Mouse (Mus musculus) intestine, postnatal 0 days (tissue): ENCODE measurements around the gene Lct. TPM values are rescaled to one million over a fixed set of nuclear protein-coding genes. Genes with fewer than 3 reads are reported as not detected.
"Not testable (repeated sequence)": the region's sequence is repeated elsewhere in the genome, so short reads cannot be mapped to it uniquely, and the experiment has no call there.

Experiments
- ATAC-seq: fragments of 200-750 bp; cut with Nextera tagmentation; 2 replicates; pipeline ENCODE4 v1.8.0; 2017; ENCODE audit warnings: mild to moderate bottlenecking, moderate TSS enrichment, moderate library complexity
- H3K27ac ChIP-seq: fragments of 300-500 bp; sonication (generic); 2 replicates; pipeline ENCODE4 v1.5.1; 2014; ENCODE audit warnings: mild to moderate bottlenecking, low read depth, low read length, moderate library complexity
- H3K27me3 ChIP-seq: fragments of 300-500 bp; sonication (generic); replicated peaks from 2 replicates; pipeline ENCODE4 v1.6.1; 2014; ENCODE audit warnings: low read length, mixed read lengths; ENCODE audit not compliant: control insufficient read depth, insufficient read depth
- H3K36me3 ChIP-seq: fragments of 300-500 bp; sonication (generic); 2 replicates; pipeline ENCODE4 v1.6.1; 2014; ENCODE audit warnings: mild to moderate bottlenecking, moderate library complexity; ENCODE audit not compliant: control insufficient read depth, insufficient read depth
- H3K4me1 ChIP-seq: fragments of 300-500 bp; sonication (generic); replicated peaks from 2 replicates; pipeline ENCODE4 v1.6.1; 2014; ENCODE audit warnings: antibody characterized with exemption, low read length, mixed read lengths; ENCODE audit not compliant: control insufficient read depth, insufficient read depth
- H3K4me2 ChIP-seq: fragments of 300-500 bp; sonication (generic); replicated peaks from 2 replicates; pipeline ENCODE4 v1.6.1; 2014; ENCODE audit warnings: low read depth, mild to moderate bottlenecking, moderate library complexity
- H3K4me3 ChIP-seq: fragments of 300-500 bp; sonication (generic); 2 replicates; pipeline ENCODE4 v1.5.1; 2014; ENCODE audit warnings: low read depth, low read length
- H3K9ac ChIP-seq: fragments of 300-500 bp; sonication (generic); 2 replicates; pipeline ENCODE4 v1.6.1; 2014; ENCODE audit warnings: mild to moderate bottlenecking, low read depth, low read length
- H3K9me3 ChIP-seq: fragments of 300-500 bp; sonication (generic); 2 replicates; pipeline ENCODE4 v1.6.1; 2016; ENCODE audit warnings: mixed run types; ENCODE audit not compliant: control insufficient read depth
- CTCF ChIP-seq: sonication (generic); IDR thresholded peaks from 2 replicates; pipeline ENCODE4 v1.5.1; 2016; ENCODE audit warnings: low read depth, mild to moderate bottlenecking, control low read depth, antibody characterized with exemption, moderate library complexity
- WGBS: fragments of 180-500 bp; shearing (Covaris S2); extraction: QIAGEN DNeasy Blood & Tissue Kit; methylation state at CpG from one replicate; pipeline ENCODE4 v1.1.7; 2014; 5-methylcytosine and 5-hydroxymethylcytosine counted together
- polyA plus RNA-seq: library from polyadenylated mRNA; unstranded; fragments of >200 nt; fragmentation: Nextera tagmentation; extraction: Ambion mirVana; gene quantifications from 2 replicates; pipeline ENCODE4 v1.2.1, GENCODE M21; 2015

The Lct gene
- polyA plus RNA-seq, 1 experiment from 2014 or later = 119 TPM

- H3K4me3 ChIP-seq = no peak overlapping the region
- no peak overlapping the region for H3K4me2 ChIP-seq
- H3K27ac ChIP-seq = no peak overlapping the region
- WGBS = 89% methylated on average over 1 of the region's 1 CpGs
- H3K4me1 ChIP-seq = no peaks in the 10 kb centered on the region
- ATAC-seq = no peak
- no peaks in the 10 kb centered on the region for H3K9me3 ChIP-seq
- TF ChIP-seq CTCF = no peak
- H3K36me3 ChIP-seq = peaks cover 44% of the 10 kb centered on the region
- H3K9ac ChIP-seq = no peak overlapping the region
- H3K27me3 ChIP-seq = no peaks in the 10 kb centered on the region
Measured at GRCm38 (mm10) chr1:128330313-128330712, 2.2 kb upstream of the Lct start.

- TF ChIP-seq CTCF = no peak
- H3K4me1 ChIP-seq = no peaks in the 10 kb centered on the region
- peak overlapping the region; percentile 28; the same call in 1 of the 2 replicates for H3K27ac ChIP-seq
- no peaks in the 10 kb centered on the region for H3K9me3 ChIP-seq
- no peak for ATAC-seq
- peak overlapping the region; percentile 31; the same call in 1 of the 2 replicates for H3K9ac ChIP-seq
- no peaks in the 10 kb centered on the region for H3K27me3 ChIP-seq
- H3K4me3 ChIP-seq = peak overlapping the region; percentile 32
- WGBS = 78% methylated on average over 1 of the region's 1 CpGs
- peaks cover 14% of the 10 kb centered on the region for H3K36me3 ChIP-seq
- peak overlapping the region; percentile 52 for H3K4me2 ChIP-seq
Measured at GRCm38 (mm10) chr1:128327165-128327564, 953 bp downstream of the Lct start.

GRCm38 (mm10) chr1:128324776-128325175 lies 3.3 kb downstream of the Lct start:
- Histone ChIP-seq H3K27ac (peak overlapping the region; percentile 37; the same call in 1 of the 2 replicates), H3K36me3 (peaks cover 4% of the 10 kb centered on the region; the same call in 1 of the 2 replicates), H3K9me3 (no peaks in the 10 kb centered on the region), H3K4me1 (no peaks in the 10 kb centered on the region), H3K4me3 (no peak overlapping the region), H3K27me3 (no peaks in the 10 kb centered on the region), H3K4me2 (peak overlapping the region; percentile 18), H3K9ac (no peak overlapping the region)
- peak; percentile 39 for TF ChIP-seq CTCF
- 65% methylated on average over 2 of the region's 2 CpGs for WGBS
- ATAC-seq = no peak

GRCm38 (mm10) chr1:128323026-128323643 lies 5.0 kb downstream of the Lct start:
- H3K9ac ChIP-seq = no peak overlapping the region
- H3K9me3 ChIP-seq = no peaks in the 10 kb centered on the region
- H3K4me3 ChIP-seq = no peak overlapping the region
- ATAC-seq = peak; percentile 85
- H3K27ac ChIP-seq = peak overlapping the region; percentile 21; the same call in 1 of the 2 replicates
- no peak for TF ChIP-seq CTCF
- 66% methylated on average over 8 of the region's 8 CpGs for WGBS
- no peaks in the 10 kb centered on the region for H3K4me1 ChIP-seq
- H3K27me3 ChIP-seq = no peaks in the 10 kb centered on the region
- H3K36me3 ChIP-seq = peaks cover 4% of the 10 kb centered on the region; the same call in 1 of the 2 replicates
- 0 out of 2 replicates have a peak overlapping the region, but pooled peaks have one; percentile 21 for H3K4me2 ChIP-seq

GRCm38 (mm10) chr1:128319266-128319665 lies 8.9 kb downstream of the Lct start:
- H3K27me3 ChIP-seq, ATAC-seq, H3K9me3 ChIP-seq, H3K27ac ChIP-seq, H3K9ac ChIP-seq, H3K4me1 ChIP-seq, H3K4me2 ChIP-seq, H3K4me3 ChIP-seq, H3K36me3 ChIP-seq: not testable (repeated sequence)
- WGBS = 85% methylated on average over 6 of the region's 6 CpGs

- peak; percentile 76 for ATAC-seq
- TF ChIP-seq CTCF = no peak
- no peaks in the 10 kb centered on the region for H3K4me1 ChIP-seq
- no peak overlapping the region for H3K4me3 ChIP-seq
- WGBS = 41% methylated on average over 4 of the region's 4 CpGs
- H3K27me3 ChIP-seq = no peaks in the 10 kb centered on the region
- peaks cover 12% of the 10 kb centered on the region; the same call in 1 of the 2 replicates for H3K36me3 ChIP-seq
- H3K4me2 ChIP-seq = no peak overlapping the region
- H3K9me3 ChIP-seq = no peaks in the 10 kb centered on the region
- H3K9ac ChIP-seq = no peak overlapping the region
- peak overlapping the region; percentile 54; the same call in 1 of the 2 replicates for H3K27ac ChIP-seq
Measured at GRCm38 (mm10) chr1:128314665-128315064, 13.5 kb downstream of the Lct start.
